Mouse (Mus musculus): Measurements from ENCODE around the gene Lce3f.

Lce3f gene

GRCm38 (mm10) chr3:92991926-92992325 is at the start of gene Lce3f:
Lce3f (plus strand) TSS chr3:92992226.
- DNase-seq (ENCODE audit: extremely low read depth, low read depth): no peak

GRCm38 (mm10) chr3:92944186-92944585 is 47.8 kb upstream of the Lce3f start, which contains the start of gene Lce3c:
Lce3c (plus strand) TSS chr3:92944486.
- no peak for DNase-seq (ENCODE audit: extremely low read depth, low read depth)

GRCm38 (mm10) chr3:92957090-92957489 is 34.9 kb upstream of the Lce3f start, which contains the start of gene Lce3d:
Lce3d (plus strand) TSS chr3:92957390.
- no peak for DNase-seq (ENCODE audit: extremely low read depth, low read depth)

GRCm38 (mm10) chr3:92966761-92967160 is 25.3 kb upstream of the Lce3f start, which contains the start of gene Lce3e:
Lce3e (plus strand) TSS chr3:92967061.
- no peak for DNase-seq (ENCODE audit: extremely low read depth, low read depth)

- no peak for DNase-seq (ENCODE audit: extremely low read depth, low read depth)
Measured at GRCm38 (mm10) chr3:92978484-92978883, 13.5 kb upstream of the Lce3f start.

GRCm38 (mm10) chr3:92998691-92999090 is 6.7 kb downstream of the Lce3f start:
- DNase-seq (ENCODE audit: extremely low read depth, low read depth): no peak

GRCm38 (mm10) chr3:93000621-93001020 is 8.6 kb downstream of the Lce3f start:
- no peak for DNase-seq (ENCODE audit: extremely low read depth, low read depth)

- DNase-seq (ENCODE audit: extremely low read depth, low read depth): no peak
Measured at GRCm38 (mm10) chr3:93002843-93003242, 10.8 kb downstream of the Lce3f start.

- no peak for DNase-seq (ENCODE audit: extremely low read depth, low read depth)
Measured at GRCm38 (mm10) chr3:93014378-93014801, 22.4 kb downstream of the Lce3f start.

GRCm38 (mm10) chr3:93014871-93015270 is 22.8 kb downstream of the Lce3f start:
- no peak for DNase-seq (ENCODE audit: extremely low read depth, low read depth)

GRCm38 (mm10) chr3:93015460-93016104 is 23.6 kb downstream of the Lce3f start, which contains the start of gene Crct1:
Crct1 (minus strand) TSS chr3:93015687.
- DNase-seq (ENCODE audit: extremely low read depth, low read depth): no peak

GRCm38 (mm10) chr3:93018960-93019359 is 26.9 kb downstream of the Lce3f start, which contains the start of gene Lce1m:
Lce1m (minus strand) TSS chr3:93019060.
- DNase-seq (ENCODE audit: extremely low read depth, low read depth): no peak

GRCm38 (mm10) chr3:93021171-93021570 is 29.1 kb downstream of the Lce3f start:
- DNase-seq (ENCODE audit: extremely low read depth, low read depth): no peak

GRCm38 (mm10) chr3:93023411-93024184 is 31.6 kb downstream of the Lce3f start:
- no peak for DNase-seq (ENCODE audit: extremely low read depth, low read depth)

- DNase-seq (ENCODE audit: extremely low read depth, low read depth): no peak
Measured at GRCm38 (mm10) chr3:93025486-93025885, 33.5 kb downstream of the Lce3f start.

- peak; percentile 3 for DNase-seq (ENCODE audit: extremely low read depth, low read depth)
Measured at GRCm38 (mm10) chr3:93031450-93031849, 39.4 kb downstream of the Lce3f start.
